Mouse (Mus musculus) C2C12 (cell line): ENCODE measurements around the gene Gm17651. TPM values are rescaled to one million over a fixed set of nuclear protein-coding genes. Genes with fewer than 3 reads are reported as not detected.

Source experiments
- H3K27me3 ChIP-seq: one replicate; pipeline ENCODE4 v1.6.1; 2011; ENCODE audit not compliant: control insufficient read depth, insufficient read depth, insufficient read length
- H3K36me3 ChIP-seq: one replicate; pipeline ENCODE4 v1.6.1; 2011; ENCODE audit not compliant: control insufficient read depth, insufficient read depth
- H3K4me3 ChIP-seq: one replicate; pipeline ENCODE4 v1.5.1; 2011; ENCODE audit warnings: mild to moderate bottlenecking, control low read depth; ENCODE audit not compliant: poor library complexity, insufficient read depth, severe bottlenecking
- H3K79me2 ChIP-seq: one replicate; pipeline ENCODE4 v1.6.1; 2011; ENCODE audit not compliant: control insufficient read depth, insufficient read depth
- H3K79me3 ChIP-seq: one replicate; pipeline ENCODE4 v1.6.1; 2011; ENCODE audit warnings: low read depth, control low read depth
- H3ac ChIP-seq: one replicate; pipeline ENCODE3; 2011; ENCODE audit warnings: low read depth; ENCODE audit not compliant: control insufficient read depth, insufficient read length
- CEBPB ChIP-seq: IDR thresholded peaks from one replicate; pipeline ENCODE4 v1.6.1; 2011; ENCODE audit warnings: low read depth, mild to moderate bottlenecking, control low read depth, moderate library complexity
- CTCF ChIP-seq: IDR thresholded peaks from one replicate; pipeline ENCODE4 v1.5.1; 2011; ENCODE audit not compliant: control insufficient read depth, insufficient read depth, insufficient read length
- FOSL1 ChIP-seq: IDR thresholded peaks from one replicate; pipeline ENCODE4 v1.8.0; 2011; ENCODE audit warnings: mild to moderate bottlenecking, low read length; ENCODE audit not compliant: poor library complexity, insufficient read depth, severe bottlenecking
- MAX ChIP-seq: IDR thresholded peaks from one replicate; pipeline ENCODE4 v1.6.1; 2011; ENCODE audit warnings: mild to moderate bottlenecking, control low read depth
- MYOD1 ChIP-seq: IDR thresholded peaks from one replicate; pipeline ENCODE4 v1.6.1; 2011; ENCODE audit warnings: low read depth; ENCODE audit not compliant: control insufficient read depth, insufficient read length
- MYOG ChIP-seq: IDR thresholded peaks from one replicate; pipeline ENCODE4 v1.6.1; 2011; ENCODE audit not compliant: control insufficient read depth, insufficient read length; ENCODE audit errors: extremely low read depth
- USF1 ChIP-seq: IDR thresholded peaks from one replicate; pipeline ENCODE4 v1.6.1; 2011; ENCODE audit warnings: low read depth, mild to moderate bottlenecking, control low read depth, moderate library complexity
- microRNA-seq: library from miRNA; unstranded; fragments of <30 nt; microRNA quantifications from one replicate; pipeline ENCODE4, GENCODE M21; 2019; ENCODE audit warnings: borderline microRNAs expressed
- polyA plus RNA-seq: library from polyadenylated mRNA; unstranded; fragments of >200 nt; fragmentation: generic; extraction: Trizol; gene quantifications from one replicate; pipeline ENCODE4 v1.2.1, GENCODE M21; 2012; ENCODE audit warnings: missing spikeins

The Gm17651 gene
- polyA plus RNA-seq, 1 experiment: not detected

DNA sequence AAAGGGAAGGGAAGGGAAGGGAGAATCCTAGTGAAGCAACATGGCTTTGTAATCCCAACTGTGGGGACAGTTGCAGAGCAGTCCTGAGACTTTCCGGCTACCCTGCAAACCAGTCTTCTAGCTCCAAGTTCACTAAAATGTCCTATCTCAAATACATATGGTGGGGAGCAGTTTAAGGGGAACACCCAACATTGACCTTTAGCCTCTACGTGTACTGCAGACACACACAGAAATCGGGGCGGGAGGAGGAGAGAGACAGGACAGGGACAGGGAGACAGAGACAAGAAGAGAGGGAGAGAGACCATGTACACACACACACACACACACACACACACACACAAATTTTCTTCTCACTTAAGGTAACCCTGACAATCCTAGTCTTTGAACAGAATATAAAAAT lies 44.6 kb downstream of the Gm17651 start:
- Histone ChIP-seq H3K79me2 (no peaks in the 10 kb centered on the region), H3K27me3 (no peaks in the 10 kb centered on the region), H3K79me3 (no peaks in the 10 kb centered on the region), H3K36me3 (no peaks in the 10 kb centered on the region), H3ac (no peak overlapping the region), H3K4me3 (no peak overlapping the region)
- no peak for TF ChIP-seq MAX
- TF ChIP-seq FOSL1: no peak
- no peak for TF ChIP-seq MYOD1
- no peak for TF ChIP-seq CTCF
- TF ChIP-seq USF1: no peak
- TF ChIP-seq MYOG: no peak
- TF ChIP-seq CEBPB: no peak

DNA sequence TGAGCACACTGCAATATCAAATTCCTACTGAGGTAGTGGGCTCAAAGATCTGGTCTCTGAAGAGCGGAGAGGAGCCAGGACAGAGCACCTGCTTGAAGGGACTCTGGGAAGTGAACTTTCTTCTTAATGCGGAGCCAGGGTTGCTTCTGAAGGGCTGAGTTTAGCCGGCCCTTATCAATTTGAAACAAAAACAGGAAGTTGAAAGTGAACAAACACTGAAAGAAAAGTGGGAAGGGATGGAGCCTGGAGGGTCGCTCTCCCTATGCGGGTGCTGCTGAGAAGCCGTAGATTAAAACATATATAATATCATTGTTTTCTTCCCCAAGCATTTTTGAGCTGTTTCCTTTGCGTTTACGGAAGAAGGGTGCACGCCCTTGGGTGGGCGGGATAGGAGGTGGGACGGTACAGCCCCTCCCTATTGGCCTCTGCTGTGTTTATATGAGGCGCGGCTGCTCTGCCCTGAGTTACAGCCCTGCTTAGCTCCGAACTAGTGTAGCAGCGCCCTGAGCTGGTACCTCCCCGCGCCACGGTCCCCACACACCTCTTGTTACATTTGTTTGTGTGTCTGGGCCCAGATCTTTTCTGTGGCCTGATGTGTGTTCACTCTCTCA lies 46.0 kb downstream of the Gm17651 start, which contains the start of gene Fmo5:
TSS of gene Fmo5 (plus strand) at position 414 of the 611 bp plus-strand sequence.
- Histone ChIP-seq H3ac (no peak within 1 kb of the TSS), H3K27me3 (no peaks in the 10 kb centered on the region), H3K36me3 (no peaks in the 10 kb centered on the region), H3K4me3 (no peak within 1 kb of the TSS), H3K79me3 (no peaks in the 10 kb centered on the region), H3K79me2 (no peaks in the 10 kb centered on the region)
- TF ChIP-seq MYOG: no peak

DNA sequence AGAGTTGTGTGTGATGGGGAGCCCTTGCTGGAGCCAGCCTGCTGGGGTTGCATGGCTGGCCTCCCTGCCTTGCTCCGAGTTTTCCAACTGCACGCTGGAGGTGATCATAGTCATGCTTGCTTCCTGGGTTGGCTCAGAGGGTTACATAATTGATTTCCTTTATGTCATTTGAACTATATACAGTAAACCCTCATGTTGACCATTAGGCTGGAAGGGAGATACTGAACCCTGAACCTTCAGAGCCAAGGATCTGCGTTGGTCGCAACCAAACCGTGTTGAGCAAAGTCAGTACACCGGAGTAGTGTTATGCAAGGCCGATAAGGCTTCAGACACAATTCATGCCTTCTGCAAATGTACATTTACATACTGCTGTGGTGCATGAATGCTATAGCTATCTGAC lies 46.6 kb downstream of the Gm17651 start:
- no peak overlapping the region for H3K4me3 ChIP-seq
- no peak overlapping the region for H3ac ChIP-seq

DNA sequence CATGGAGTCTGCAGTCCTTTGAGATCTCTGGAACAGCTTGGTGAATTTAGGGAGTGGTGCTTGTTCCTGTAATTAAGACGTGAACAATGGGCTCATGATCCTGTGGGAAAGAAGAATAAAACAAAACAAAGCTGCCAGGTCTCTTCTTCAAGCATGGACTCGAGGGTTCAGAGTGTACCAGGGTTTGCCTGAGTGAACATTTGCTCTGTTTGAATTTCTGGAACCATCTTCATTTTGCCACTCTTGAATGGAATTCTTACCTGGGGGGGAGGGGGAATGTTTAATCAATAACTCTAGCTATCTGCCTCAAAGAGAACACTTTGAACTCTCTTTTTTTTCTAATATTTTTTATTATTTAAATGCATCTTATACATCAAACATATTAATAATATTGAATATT lies 49.9 kb downstream of the Gm17651 start:
- no peak overlapping the region for H3ac ChIP-seq
- H3K27me3 ChIP-seq: no peaks in the 10 kb centered on the region
- no peaks in the 10 kb centered on the region for H3K79me2 ChIP-seq
- H3K36me3 ChIP-seq: no peaks in the 10 kb centered on the region
- no peak overlapping the region for H3K4me3 ChIP-seq
- TF ChIP-seq CEBPB (no peak), FOSL1 (no peak), MYOD1 (no peak), MYOG (no peak), USF1 (no peak)
- no peaks in the 10 kb centered on the region for H3K79me3 ChIP-seq

More for the DNA sequence above, 46.6 kb downstream of the Gm17651 start:
- H3K79me3 ChIP-seq: no peaks in the 10 kb centered on the region
- no peaks in the 10 kb centered on the region for H3K27me3 ChIP-seq
- H3K79me2 ChIP-seq: no peaks in the 10 kb centered on the region
- no peaks in the 10 kb centered on the region for H3K36me3 ChIP-seq
- TF ChIP-seq MYOD1 (no peak), CTCF (no peak), MYOG (no peak), FOSL1 (no peak), CEBPB (no peak), MAX (no peak), USF1 (no peak)

Small RNAs within 50 kb of the gene (microRNA-seq; reads per million reads assigned to microRNA genes)
- not detected for gene Mir7225

Other genes with a start within 250 kb of the Gm17651 start
- gene Chd1l, start 64.5 kb downstream of the Gm17651 start, polyA plus RNA-seq: 6.6 TPM
- 0.12 TPM for gene Fmo5, start 45.9 kb downstream of the Gm17651 start, polyA plus RNA-seq
- gene Prkab2, start 16.5 kb downstream of the Gm17651 start, polyA plus RNA-seq: 5.6 TPM
- 26.4 TPM for gene Pde4dip, start 214.0 kb upstream of the Gm17651 start, polyA plus RNA-seq
- gene Sec22b, start 226.5 kb upstream of the Gm17651 start, polyA plus RNA-seq: 60.0 TPM